Mouse (Mus musculus) forebrain, embryonic 11.5 days (tissue): ENCODE results near the gene Hist1h4i. TPM values are rescaled to one million over a fixed set of nuclear protein-coding genes. Genes with fewer than 3 reads are reported as not detected.

Experiments
- ATAC-seq: fragments of 200-750 bp; cut with Nextera tagmentation; replicated peaks from 2 replicates; pipeline ENCODE4 v1.8.0; 2017; ENCODE audit warnings: moderate TSS enrichment; ENCODE audit not compliant: low FRiP score
- DNase-seq: peaks from one replicate; pipeline ENCODE4 v3.0.0-alpha.2; 2017; ENCODE audit warnings: low spot score
- H3K27ac ChIP-seq: fragments of 300-500 bp; sonication (generic); 2 replicates; pipeline ENCODE4 v1.5.1; 2014; ENCODE audit warnings: low read depth, low read length
- H3K27me3 ChIP-seq: fragments of 300-500 bp; sonication (generic); 2 replicates; pipeline ENCODE4 v1.6.1; 2014; ENCODE audit warnings: mild to moderate bottlenecking, low read length, mixed read lengths; ENCODE audit not compliant: control insufficient read depth, insufficient read depth
- H3K36me3 ChIP-seq: fragments of 300-500 bp; sonication (generic); 2 replicates; pipeline ENCODE4 v1.6.1; 2014; ENCODE audit warnings: mild to moderate bottlenecking, low read length, moderate library complexity, mixed read lengths; ENCODE audit not compliant: control insufficient read depth, insufficient read depth
- H3K4me1 ChIP-seq: fragments of 300-500 bp; sonication (generic); replicated peaks from 2 replicates; pipeline ENCODE4 v1.6.1; 2014; ENCODE audit warnings: low read length, mixed read lengths; ENCODE audit not compliant: control insufficient read depth, insufficient read depth
- H3K4me2 ChIP-seq: fragments of 300-500 bp; sonication (generic); 2 replicates; pipeline ENCODE4 v1.6.1; 2014; ENCODE audit warnings: low read depth, mild to moderate bottlenecking, low read length, moderate library complexity, mixed read lengths; ENCODE audit not compliant: severe bottlenecking
- H3K4me3 ChIP-seq: fragments of 300-500 bp; sonication (generic); 2 replicates; pipeline ENCODE4 v1.5.1; 2014; ENCODE audit warnings: low read depth, low read length
- H3K9ac ChIP-seq: fragments of 300-500 bp; sonication (generic); 2 replicates; pipeline ENCODE4 v1.6.1; 2014; ENCODE audit warnings: low read length
- H3K9me3 ChIP-seq: fragments of 300-500 bp; sonication (generic); 2 replicates; pipeline ENCODE4 v1.6.1; 2016; ENCODE audit warnings: low read length, mixed read lengths; ENCODE audit not compliant: control insufficient read depth
- WGBS: fragments of 180-500 bp; shearing (Covaris S2); extraction: QIAGEN DNeasy Blood & Tissue Kit; methylation state at CpG from one replicate; pipeline ENCODE4 v1.1.7; 2014; 5-methylcytosine and 5-hydroxymethylcytosine counted together
- polyA plus RNA-seq: library from polyadenylated mRNA; unstranded; fragments of >200 nt; fragmentation: Nextera tagmentation; extraction: Ambion mirVana; gene quantifications from 2 replicates; pipeline ENCODE4 v1.2.1, GENCODE M21; 2014

Hist1h4i gene
- polyA plus RNA-seq, 1 experiment from 2014 or later: 52.1 TPM

DNA sequence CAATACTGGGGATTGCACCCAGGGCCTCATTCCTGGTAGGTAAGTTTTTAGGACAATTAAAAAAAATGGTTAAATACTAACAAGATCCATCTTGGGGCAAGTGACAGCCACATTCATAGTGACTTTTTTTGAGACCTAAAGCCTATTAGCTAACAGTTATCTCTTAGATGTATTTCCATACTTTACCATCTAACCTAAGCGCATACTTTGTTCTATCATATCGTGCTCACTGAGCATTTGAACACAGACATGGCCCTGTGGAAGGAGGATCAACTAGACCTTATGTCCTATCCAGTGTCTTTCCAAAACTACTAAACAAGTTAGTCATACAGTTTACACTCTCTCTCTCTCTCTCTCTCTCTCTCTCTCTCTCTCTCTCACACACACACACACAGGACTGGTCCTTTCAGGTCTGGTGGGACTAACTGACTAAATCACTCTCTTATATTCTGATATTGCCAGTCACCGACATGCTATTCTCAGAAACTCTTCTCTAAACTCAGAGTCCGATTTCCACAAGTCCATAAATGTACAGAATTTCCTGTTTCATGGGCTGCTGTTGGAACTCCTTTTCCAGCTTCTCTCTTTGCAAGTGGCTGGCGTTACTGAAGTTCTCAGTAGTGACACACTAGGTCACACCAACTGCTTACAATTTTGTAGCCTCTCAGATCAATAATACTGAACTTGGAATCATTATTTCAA is 7.3 kb downstream of the Hist1h4i start:
- H3K27me3 ChIP-seq: no peaks in the 10 kb centered on the region
- no peak for ATAC-seq
- peak overlapping the region; percentile 90 for H3K27ac ChIP-seq
- H3K4me3 ChIP-seq: peak overlapping the region; percentile 37
- peak overlapping the region; percentile 86 for H3K9ac ChIP-seq
- 60% methylated on average over 5 of the region's 5 CpGs for WGBS
- DNase-seq: no peak
- no peaks in the 10 kb centered on the region for H3K9me3 ChIP-seq
- H3K4me2 ChIP-seq: peak overlapping the region; percentile 78
- H3K36me3 ChIP-seq: no peaks in the 10 kb centered on the region
- H3K4me1 ChIP-seq: 0 out of 2 replicates have a peak, but pooled peaks cover 2% of the 10 kb centered on the region

DNA sequence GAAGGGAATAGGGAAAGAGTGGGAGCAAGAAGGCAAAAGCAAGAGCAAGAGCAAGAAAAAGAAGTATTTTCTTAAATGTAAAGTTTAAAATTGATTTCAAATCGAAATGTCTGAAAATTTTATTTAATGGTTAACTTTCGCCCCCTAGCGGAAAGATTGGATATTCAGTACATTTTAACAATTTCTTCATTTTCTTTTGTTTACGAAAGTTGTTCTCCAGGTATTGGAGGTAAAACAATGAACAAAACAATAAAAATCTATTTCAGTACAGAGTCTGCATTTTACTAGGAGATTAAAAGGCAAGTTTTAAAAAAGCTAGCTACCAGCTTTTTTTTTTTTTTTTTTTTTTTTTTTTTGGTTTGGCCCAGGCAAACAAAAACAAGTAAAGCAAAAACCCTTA is 10.7 kb downstream of the Hist1h4i start:
- no peak overlapping the region for H3K27ac ChIP-seq
- no peak overlapping the region for H3K4me2 ChIP-seq
- no peak overlapping the region for H3K9ac ChIP-seq
- no peaks in the 10 kb centered on the region for H3K36me3 ChIP-seq
- WGBS: 19% methylated on average over 4 of the region's 4 CpGs
- DNase-seq: no peak
- H3K4me1 ChIP-seq: 0 out of 2 replicates have a peak, but pooled peaks cover 3% of the 10 kb centered on the region
- ATAC-seq: no peak
- H3K27me3 ChIP-seq: no peaks in the 10 kb centered on the region
- no peaks in the 10 kb centered on the region for H3K9me3 ChIP-seq
- H3K4me3 ChIP-seq: no peak overlapping the region

DNA sequence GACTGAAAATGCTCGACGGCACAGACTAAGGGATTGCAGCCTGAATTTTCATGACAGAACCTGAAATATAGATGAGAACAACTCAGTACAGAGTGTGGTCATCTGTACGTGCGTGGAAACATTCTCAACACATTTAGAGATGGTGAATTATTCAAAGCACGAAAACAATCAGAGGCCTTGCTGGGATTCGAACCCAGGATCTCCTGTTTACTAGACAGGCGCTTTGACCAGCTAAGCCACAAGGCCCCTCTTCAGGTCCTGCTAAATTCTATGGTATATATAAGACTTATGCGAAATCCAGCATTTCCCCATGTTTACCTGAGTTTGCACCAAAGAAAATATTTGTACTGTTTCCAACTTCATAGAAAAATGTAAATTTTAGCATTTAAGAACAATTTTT is 11.2 kb downstream of the Hist1h4i start:
- no peak for ATAC-seq
- no peak overlapping the region for H3K4me3 ChIP-seq
- WGBS: 24% methylated on average over 8 of the region's 8 CpGs

DNA sequence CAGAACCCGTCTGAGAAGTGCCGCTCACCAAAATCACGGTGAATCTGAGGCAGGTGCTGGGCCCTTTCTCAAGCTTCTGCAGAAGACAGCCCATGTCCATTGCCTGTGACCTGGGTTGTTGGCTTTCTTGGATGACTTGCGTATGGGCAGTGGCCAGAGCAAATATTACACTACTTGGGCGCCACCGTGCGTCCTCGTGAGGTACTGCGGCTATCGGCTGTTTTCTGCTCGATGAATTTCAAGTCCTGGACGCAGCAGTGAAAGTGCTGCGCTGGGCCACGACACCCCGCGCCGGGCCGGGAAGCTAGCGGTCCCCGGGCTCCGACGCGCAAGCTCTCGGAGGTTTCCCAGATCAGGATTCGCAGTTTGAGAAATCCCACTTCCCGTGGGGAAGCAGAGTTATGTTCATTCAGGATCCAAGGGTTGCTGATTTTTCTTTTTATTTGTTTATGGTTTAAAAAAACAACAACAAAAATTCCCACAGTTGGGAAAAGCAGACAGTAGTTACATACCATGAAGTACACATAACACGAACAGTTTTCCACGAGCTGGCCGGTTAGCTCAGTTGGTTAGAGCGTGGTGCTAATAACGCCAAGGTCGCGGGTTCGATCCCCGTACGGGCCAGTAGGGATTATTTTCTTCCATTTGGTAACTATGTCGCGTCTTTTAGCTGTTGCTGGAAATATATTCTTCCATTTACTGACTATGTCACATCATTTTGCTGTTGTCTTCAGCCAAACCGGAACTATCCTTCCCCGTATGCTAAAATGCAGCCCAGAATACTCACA is 12.3 kb downstream of the Hist1h4i start:
- H3K9me3 ChIP-seq: no peaks in the 10 kb centered on the region
- DNase-seq: peak; percentile 97

More for the DNA sequence above, 11.2 kb downstream of the Hist1h4i start:
- no peaks in the 10 kb centered on the region for H3K36me3 ChIP-seq
- no peak for DNase-seq
- no peak overlapping the region for H3K27ac ChIP-seq
- no peak overlapping the region for H3K9ac ChIP-seq
- no peaks in the 10 kb centered on the region for H3K9me3 ChIP-seq
- H3K4me1 ChIP-seq: 0 out of 2 replicates have a peak, but pooled peaks cover 3% of the 10 kb centered on the region
- no peak overlapping the region for H3K4me2 ChIP-seq
- H3K27me3 ChIP-seq: no peaks in the 10 kb centered on the region

DNA sequence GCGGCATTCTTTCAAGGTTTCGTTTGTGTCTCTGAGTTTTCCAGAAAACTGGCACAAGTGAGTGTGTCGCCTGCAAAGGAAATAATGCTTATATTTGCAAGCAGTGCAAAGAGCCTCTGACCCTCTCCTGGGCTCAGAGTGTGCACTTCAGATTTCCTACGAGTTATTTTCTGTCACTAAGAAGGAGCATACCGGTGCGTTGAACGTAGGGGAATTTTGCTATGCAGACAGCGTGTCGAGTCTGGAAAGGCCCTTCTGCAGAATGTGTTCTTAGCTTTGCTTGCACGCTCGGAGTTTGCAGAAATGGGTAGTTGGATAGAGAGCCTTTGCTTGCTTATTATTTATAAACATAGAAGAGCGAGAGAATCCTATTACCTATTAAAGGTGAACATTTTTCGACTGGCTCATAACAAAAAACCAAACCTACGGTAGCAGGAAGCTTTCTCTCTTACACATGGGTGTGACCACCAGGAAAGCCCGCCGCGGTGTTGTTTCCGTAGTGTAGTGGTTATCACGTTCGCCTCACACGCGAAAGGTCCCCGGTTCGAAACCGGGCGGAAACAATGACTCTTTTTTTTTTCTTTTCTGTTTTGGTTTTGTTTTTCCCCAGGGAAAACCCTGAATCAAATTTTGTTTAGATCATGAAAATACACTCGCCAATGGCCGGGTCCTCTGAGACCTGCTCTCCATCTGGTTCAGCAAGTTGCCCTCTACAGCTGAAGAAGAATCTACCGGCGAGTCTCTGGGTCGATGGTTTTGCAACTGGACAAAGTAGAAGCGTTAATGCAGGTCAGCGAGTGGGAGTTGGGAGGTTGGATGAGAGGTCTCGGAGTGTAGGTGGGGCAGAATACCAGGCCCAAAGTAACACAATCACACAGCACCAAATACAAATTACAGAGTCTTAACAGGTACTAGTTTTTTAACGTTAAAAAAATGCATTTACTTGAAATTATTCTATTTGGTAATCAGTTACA is 14.8 kb downstream of the Hist1h4i start:
- Histone ChIP-seq H3K27me3 (no peaks in the 10 kb centered on the region), H3K27ac (no peak overlapping the region)
- under 1% methylated on average over 35 of the region's 35 CpGs for whole genome bisulfite sequencing

More for the DNA sequence above, 12.3 kb downstream of the Hist1h4i start:
- no peaks in the 10 kb centered on the region for H3K27me3 ChIP-seq
- under 1% methylated on average over 40 of the region's 40 CpGs for WGBS
- no peaks in the 10 kb centered on the region for H3K36me3 ChIP-seq
- H3K4me1 ChIP-seq: 0 out of 2 replicates have a peak, but pooled peaks cover 3% of the 10 kb centered on the region
- peak overlapping the region; percentile 68 for H3K9ac ChIP-seq
- H3K4me2 ChIP-seq: peak overlapping the region; percentile 63
- peak overlapping the region; percentile 48 for H3K4me3 ChIP-seq
- H3K27ac ChIP-seq: peak overlapping the region; percentile 71; the same call in 1 of the 2 replicates
- peak; percentile 82 for ATAC-seq

DNA sequence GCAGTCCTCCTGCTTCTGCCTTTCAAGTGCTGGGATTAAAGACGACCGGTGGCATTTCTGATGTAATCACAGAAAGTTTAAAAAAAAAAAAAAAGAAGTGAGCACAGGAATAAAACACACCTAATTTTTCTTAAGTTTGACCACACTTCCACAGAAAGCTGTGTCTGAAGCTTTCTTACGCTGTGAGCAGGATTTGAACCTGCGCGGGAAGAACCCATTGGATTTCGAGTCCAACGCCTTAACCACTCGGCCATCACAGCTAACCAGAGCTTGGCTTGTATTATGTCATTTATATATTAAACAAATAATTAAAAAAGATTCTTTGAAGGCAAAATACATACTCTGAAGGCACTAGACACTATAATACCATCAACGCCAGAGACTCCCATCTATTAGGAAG is 18.9 kb downstream of the Hist1h4i start:
- ATAC-seq: peak; percentile 76
- WGBS: 0% methylated on average over 9 of the region's 9 CpGs
- DNase-seq: peak; percentile 87
- Histone ChIP-seq H3K27ac (no peak overlapping the region), H3K36me3 (no peaks in the 10 kb centered on the region), H3K4me1 (0 out of 2 replicates have a peak, but pooled peaks cover 2% of the 10 kb centered on the region), H3K27me3 (peaks cover 5% of the 10 kb centered on the region; the same call in 1 of the 2 replicates), H3K9ac (peak overlapping the region; percentile 49), H3K4me3 (peak overlapping the region; percentile 46), H3K4me2 (peak overlapping the region; percentile 78), H3K9me3 (no peaks in the 10 kb centered on the region)

More for the DNA sequence above, 14.8 kb downstream of the Hist1h4i start:
- H3K9me3 ChIP-seq: no peaks in the 10 kb centered on the region
- peak overlapping the region; percentile 37 for H3K4me3 ChIP-seq
- DNase-seq: peak; percentile 96
- 0 out of 2 replicates have a peak, but pooled peaks cover 2% of the 10 kb centered on the region for H3K4me1 ChIP-seq
- H3K4me2 ChIP-seq: peak overlapping the region; percentile 59
- H3K9ac ChIP-seq: peak overlapping the region; percentile 59
- H3K36me3 ChIP-seq: no peaks in the 10 kb centered on the region
- ATAC-seq: no peak

DNA sequence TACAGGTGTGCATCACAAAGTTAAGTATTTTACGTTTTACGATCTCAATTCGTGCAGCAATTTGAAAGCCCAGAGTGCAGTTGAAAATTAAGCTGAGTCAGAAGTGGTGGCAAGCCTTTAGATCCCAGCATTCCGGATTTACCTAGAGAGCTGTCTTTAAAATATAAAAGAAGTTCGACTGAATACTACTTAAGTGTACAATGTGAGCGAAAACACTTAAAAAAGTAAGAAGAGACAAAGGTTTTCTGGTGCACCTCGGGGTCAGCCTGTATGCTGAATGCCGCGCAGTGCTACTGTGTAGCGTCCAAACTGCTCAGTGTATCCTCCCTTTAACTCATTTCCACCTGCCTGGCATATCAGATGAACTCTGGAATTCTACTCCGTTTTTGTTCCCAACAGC is 19.6 kb downstream of the Hist1h4i start:
- peak; percentile 36; the same call in 1 of the 2 replicates for ATAC-seq
- Histone ChIP-seq H3K4me3 (peak overlapping the region; percentile 46), H3K9ac (peak overlapping the region; percentile 49), H3K27ac (no peak overlapping the region), H3K36me3 (no peaks in the 10 kb centered on the region), H3K9me3 (no peaks in the 10 kb centered on the region), H3K4me1 (0 out of 2 replicates have a peak, but pooled peaks cover under 1% of the 10 kb centered on the region), H3K27me3 (peaks cover 5% of the 10 kb centered on the region; the same call in 1 of the 2 replicates), H3K4me2 (peak overlapping the region; percentile 78)
- no peak for DNase-seq
- 0% methylated on average over 11 of the region's 11 CpGs for WGBS
